Mouse (Mus musculus) monocyte, adult 5-6 weeks (primary cell): ENCODE results near the gene Yeats4. TPM values are rescaled to one million over a fixed set of nuclear protein-coding genes. Genes with fewer than 3 reads are reported as not detected.
"Not testable (repeated sequence)": the region's sequence is repeated elsewhere in the genome, so short reads cannot be mapped to it uniquely, and the experiment has no call there.

Source experiments
- ATAC-seq: fragments of 153-309, 156-312 bp; replicated peaks from 2 replicates; pipeline ENCODE4 v1.8.0; 2017; ENCODE audit warnings: mild to moderate bottlenecking; ENCODE audit not compliant: low TSS enrichment, insufficient number of reproducible peaks, severe bottlenecking, poor library complexity, low FRiP score
- total RNA-seq: library from RNA; stranded (forward); fragments of 200-1000, 200-491, 200-594 nt; gene quantifications from 3 replicates; pipeline ENCODE4 v1.2.3, GENCODE M21; 2017

Yeats4 gene
- total RNA-seq: 75.3 to 119 TPM (median 109 TPM) in 3 replicates

DNA sequence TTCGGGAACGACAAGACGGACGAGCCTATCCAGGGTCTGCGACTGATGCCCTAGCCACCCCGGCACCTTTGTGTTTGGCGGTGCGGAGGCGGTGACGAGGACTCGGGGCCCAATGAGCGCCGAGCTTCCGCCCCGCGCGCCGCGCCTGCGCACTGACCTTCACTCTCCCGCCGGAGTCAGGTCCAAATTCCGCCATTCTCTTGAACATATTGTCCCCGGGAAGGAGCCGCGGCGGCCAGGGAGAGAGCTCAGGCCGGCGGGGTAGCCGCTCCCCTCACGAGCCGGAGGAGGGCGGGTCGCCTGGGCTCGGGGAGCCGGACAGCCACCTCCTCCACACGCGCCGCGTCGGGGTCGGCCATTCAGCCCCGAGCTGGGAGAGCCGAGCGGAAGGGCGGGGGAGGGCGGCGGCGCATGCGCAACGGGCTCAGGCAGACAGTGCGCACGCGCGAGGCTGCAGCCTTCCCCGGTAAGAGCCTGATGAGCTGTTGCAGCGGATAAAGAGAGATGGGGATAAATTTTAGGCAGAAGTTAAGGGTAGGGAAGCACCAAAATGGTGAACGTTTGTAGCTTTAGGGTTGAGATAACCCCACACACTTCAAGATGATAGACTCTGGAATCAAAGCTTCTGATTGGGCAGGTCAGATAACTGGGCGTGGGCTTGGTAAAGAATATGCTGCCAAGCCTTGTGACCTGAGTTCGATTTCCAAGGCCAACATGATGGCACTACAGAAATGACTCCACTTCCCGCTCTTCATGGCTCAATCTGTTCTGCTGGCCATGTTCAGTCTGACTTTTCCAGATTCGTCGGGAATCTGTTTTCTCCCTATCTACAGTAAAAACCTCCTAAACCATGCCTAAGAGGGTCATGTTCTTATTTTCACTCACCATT is at the start of gene Yeats4:
Gene Yeats4 (minus strand): TSS at position 406 of the 889 bp plus-strand sequence.
- ATAC-seq: peak; percentile 72

DNA sequence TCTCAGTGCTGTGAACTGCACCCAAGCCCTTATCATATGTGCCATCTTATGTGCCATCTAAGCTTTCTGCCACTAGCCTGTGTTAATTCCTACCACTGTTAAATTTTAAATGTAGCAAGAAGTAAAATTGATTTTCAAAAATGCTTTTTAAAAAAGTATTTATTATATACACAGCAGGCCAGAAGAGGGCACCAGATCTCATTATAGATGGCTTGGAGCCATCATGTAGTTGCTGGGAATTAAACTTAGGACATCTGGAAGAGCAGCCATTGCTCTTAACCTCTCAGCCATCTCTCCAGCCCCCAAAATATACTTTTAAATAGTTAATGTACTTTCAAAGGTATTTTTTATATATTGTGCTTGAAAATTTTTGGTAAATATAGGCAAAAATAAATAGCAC is 47.7 kb upstream of the Yeats4 start:
- no peak for ATAC-seq

DNA sequence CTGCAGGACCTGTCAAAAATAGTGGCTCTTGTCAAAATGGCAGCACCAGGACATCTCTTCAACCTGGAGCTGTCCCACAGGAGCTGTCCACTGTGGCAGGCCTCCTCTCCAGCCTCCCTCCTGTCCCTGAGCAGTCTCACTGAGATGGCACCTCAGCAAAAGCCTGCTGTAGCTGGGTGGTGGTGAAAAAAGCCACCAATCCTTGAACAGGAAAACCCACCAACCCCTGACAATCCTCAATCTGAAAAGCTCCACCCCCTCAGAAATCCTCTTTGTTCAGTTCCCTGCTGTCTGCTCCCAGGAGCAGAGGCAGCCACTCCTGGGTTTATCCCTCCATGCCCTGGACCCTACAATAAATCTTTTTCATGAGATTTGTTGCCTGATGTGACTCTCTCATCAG is 35.6 kb upstream of the Yeats4 start:
- ATAC-seq: no peak

DNA sequence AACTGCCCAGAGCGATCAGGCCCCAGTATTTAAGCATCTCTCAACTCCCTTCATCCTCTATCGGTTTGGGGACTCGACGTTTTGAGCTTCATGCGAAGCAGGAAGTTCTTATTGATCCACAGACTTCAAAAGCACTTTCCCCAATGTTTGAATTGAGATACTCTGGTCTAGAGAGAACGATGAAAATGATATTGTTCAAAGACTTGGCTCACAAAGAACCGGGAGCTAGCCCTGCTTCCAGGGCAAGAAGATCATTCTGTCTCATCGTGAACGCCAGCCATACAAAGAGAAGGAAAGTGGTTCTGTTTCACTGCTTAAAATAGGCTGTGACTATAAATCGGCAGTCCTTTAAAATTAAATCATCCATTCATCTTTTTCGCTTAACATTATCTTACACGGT is 14.3 kb upstream of the Yeats4 start, which contains the start of gene 9530003J23Rik:
Gene 9530003J23Rik (minus strand): TSS at position 101 of the 400 bp plus-strand sequence.
- no peak for ATAC-seq

DNA sequence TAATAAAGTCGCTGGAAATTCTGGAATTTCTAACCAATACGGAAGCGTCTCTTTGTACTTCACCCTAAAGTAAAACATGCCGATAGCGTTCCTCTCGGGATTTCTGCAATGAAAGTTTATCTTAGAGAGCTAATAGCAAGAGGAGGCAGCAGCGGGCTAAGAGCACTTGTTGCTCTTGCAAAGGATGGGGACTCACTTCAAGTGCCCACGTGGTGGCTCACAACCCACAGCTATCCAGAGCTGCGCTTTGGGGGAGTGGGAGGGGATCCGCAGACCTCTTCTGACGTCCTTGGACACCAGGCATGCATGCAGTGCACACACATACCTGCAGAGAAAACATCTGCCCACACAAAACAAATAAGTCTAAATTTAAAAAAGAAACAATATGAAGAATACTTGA is 11.6 kb upstream of the Yeats4 start:
- ATAC-seq: no peak

DNA sequence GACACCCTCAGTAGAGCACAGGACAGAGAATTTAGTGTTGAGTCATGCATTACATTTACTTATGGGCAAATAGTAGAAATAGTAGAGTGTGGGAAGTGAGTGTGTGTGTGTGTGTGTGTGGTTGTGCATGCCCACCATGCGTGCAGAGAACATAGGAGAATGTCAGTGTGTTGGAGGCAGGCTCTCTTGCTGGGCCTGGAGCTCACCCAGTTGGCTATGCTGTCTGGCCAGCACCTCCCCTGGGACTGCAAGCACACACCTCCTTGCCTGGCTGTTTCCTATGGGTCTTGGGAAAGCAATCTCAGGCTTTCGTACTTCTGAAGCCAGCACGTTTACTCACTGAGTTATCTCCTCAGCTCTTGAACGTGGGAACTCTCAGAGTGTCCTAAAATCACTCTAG is 10.5 kb upstream of the Yeats4 start:
- no peak for ATAC-seq

DNA sequence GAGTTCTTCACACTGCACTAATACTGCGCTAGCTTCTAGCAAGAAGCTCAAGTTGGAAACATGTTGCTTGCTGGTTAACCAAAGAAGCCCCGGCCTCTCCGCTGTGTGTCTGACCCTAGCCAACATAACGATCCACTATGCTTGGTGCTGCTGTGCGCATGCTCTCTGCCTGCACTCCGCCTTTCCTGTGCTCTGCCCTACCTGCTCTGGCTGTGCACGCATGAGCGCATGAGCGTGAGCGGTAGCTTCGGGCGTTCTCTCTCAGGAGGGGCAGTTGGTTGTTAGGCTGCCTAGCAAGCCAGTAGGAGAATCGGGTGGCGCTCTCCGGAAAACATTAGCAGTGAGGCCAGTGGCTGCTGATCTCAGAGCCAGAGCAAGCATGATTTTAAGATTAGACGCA is 5.5 kb upstream of the Yeats4 start:
- no peak for ATAC-seq

DNA sequence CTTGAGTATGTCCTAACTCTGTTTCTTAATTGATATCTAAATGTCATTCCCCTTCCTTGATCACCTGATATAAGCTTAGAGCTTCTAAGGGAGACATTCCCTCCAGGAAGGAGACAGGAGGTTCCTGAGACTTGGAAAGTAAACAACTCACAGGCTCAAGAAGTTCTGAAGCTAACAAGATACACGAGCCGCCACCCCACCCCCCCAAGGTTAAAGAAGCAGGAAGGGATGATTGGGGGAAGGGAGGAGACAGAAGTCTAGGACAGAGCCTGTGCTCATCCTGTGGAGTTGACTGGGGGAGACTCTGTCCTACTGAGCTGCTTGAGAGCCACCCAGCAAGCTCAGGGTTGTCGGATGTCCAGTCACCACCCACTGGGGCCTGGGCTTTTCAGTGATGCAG is 1.7 kb upstream of the Yeats4 start:
- ATAC-seq: no peak

DNA sequence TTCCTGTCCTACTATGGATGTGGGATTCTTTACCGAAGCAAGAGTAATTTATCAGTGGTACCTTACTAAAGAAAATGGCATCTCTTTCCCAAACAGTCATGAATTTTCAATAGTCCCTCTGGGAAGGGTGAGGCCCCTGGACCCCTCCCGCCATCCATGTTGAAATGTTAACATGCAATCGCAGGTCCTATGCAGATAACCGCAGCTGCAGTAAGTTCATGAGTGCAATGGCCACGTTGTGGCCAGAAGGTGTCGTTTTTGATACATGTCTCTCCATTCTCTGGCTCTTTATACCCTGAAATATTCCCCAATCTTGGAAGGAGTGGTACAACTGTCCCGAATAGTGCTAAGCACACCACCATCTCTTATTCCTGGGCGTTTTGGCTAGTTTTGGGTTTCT is 787 bp upstream of the Yeats4 start:
- ATAC-seq: no peak

DNA sequence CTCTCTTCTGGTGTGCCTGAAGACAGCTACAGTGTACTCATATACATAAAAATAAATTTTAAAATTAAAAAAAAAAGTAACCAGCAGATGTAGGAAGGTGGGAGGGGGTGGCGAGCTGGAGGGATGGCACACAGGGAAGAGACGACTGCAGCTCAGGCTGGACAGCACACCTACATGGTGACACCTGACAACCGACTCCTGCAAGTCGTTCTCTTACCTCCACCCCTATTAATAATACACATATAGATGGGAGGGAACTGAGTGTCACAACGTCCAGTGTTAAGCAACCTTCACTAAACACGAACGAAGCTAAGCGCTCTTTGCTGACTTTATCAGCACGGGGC is 577 bp downstream of the Yeats4 start:
- ATAC-seq: 0 out of 2 replicates have a peak, but pooled peaks have one; percentile 11

DNA sequence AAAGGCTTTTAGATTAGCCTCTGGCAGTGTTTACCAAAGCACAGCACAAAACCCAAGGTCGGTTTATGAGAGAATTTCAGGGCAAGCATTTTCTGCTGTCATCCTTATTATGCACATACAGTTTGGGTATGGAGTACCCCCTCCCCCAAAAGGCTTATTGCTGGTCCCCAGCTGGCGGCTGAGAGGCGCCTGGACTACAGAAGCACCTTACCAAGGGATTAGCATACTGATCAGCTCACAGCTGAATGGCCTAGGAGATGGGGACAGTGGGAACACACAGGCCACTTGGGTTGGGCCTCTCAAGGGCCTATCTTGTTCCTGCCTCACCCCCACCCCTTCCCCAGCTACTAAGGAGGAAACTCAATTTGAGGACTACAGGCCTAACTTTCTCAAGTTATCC is 1.5 kb downstream of the Yeats4 start:
- no peak for ATAC-seq

DNA sequence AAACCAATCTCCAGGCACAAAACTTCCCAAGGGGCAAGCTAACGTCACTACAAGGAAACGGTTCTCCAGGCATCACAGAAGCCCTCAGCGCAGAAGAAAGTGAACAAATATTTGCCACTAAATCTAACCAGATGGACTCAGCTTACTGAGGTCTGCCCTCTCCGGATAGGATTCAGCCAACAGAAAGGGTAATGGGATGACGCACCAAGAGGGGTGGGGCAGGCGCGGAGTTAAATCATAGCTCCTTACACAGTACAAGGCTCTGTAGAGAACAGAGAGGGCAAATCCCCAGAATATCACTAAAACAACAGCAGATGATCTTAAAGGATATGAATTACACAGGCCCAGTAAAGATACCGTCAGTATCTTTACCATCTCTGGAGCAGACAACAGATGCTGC is 6.0 kb downstream of the Yeats4 start:
- no peak for ATAC-seq

DNA sequence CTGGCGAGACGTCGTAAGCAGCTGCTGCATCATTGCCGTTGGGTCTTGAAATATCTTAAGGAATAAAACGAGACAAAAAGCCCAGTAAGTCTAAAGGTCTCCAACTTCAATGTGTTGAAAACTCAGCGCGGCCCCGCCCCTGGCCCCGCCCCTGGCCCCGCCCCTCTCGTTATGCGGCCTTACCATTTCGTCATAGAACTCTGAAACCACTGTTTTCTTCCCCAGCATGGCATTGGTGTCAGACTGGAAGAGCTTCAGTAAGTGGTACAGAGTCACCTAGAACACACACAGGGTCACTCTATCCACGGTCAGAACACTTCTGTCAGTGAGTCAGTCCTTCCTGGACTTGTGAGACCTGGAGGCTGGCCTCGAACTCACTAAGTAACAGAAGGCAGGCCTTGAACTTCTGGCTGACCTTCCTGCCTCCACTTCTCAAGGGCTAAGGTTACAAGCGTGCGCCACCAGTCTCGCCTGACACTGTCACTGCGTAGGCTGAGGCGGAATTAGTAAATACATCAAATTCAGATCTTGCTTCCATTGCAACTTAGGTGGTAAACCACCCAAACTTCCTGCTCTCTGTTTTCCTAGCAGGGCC is 7.0 kb downstream of the Yeats4 start:
- ATAC-seq: no peak

DNA sequence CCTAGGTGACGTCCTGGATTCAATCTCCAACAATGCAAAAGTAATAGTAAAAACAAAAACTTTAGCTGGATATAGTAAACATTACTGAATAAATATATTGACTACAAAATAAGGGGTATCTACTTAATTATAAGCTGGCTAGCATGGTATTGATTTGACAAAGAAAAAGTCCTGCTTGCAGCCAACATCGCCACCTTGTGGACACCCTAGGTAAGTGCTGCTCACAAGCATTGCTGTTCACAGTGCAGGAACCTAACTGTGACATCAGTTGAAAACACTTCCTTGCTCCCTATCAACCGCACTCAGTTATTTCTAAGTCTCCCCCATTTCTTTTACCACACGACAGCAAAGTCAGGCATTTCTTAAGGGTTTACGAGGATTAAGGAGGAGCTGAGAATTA is 7.5 kb downstream of the Yeats4 start:
- ATAC-seq: peak; percentile 44; the same call in 1 of the 2 replicates

DNA sequence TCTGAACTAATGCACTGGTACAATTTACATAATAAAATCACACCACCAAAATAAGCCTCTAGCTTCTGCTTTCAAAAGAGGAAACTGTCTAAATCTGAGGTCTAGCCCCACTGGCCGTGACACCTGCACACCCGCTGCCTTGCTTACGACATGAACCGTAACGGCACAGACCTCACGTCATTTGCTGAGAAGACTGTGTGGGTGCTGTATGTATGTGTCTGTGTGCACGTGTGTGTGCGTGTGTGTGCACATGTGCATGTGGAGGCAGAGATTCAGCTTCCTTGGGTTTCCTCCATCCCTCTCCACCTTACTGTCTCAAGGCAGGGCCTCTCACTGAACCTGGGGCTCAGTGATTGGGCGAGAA is 8.2 kb downstream of the Yeats4 start:
- ATAC-seq: peak; percentile 77

DNA sequence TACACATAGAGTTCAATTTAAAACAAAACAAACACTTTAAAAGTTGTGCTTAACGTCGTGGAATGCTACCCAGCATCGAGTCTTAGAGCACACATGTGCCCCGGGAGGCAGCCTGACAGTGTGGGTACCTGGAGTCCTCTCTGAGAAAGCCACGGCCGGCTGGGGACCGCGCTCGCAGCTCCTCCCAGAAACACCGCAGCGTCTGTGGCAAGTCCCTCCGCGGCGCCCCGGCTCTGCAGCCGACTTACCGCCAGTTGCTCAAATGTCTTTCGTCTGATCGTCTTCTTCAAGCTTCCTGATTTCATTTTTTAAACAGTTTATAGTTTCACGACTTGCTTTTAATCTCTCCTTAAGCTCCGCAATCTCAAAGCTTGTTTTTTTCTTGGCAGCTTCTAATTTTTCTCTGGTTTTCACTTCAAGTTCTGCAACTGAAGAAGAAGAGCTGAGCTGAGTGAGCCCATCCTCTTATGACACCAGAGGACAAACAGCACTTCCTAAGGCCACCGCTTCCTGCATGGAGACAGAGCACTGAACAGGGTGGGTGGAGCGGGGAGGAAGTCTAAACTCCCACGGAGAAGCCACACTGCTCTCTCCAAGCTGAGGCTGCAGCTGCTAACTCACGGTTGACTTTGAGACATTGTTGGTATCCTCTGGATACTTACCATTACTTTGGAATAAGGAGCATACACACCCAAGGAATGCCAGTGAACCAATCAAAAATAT is 8.7 kb downstream of the Yeats4 start:
- peak; percentile 60 for ATAC-seq

DNA sequence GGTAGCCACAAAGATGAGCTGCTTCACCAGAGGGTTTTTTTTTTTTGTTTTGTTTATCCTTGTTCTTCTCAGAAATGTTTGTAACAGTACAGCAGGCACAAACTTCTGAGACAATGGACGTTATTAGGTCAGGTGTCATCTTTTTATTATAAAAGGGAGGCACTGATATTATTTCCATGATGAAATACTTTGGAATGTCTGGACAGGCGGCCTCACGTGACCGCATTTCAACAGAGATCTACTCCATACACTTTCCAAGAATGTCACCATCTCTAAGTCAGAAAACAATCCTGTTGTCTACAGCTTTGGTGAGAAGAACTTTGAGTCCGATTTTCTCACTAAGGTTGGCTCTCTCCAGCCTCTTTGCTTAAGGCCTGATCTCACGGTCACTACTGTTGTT is 13.3 kb downstream of the Yeats4 start:
- ATAC-seq: no peak

DNA sequence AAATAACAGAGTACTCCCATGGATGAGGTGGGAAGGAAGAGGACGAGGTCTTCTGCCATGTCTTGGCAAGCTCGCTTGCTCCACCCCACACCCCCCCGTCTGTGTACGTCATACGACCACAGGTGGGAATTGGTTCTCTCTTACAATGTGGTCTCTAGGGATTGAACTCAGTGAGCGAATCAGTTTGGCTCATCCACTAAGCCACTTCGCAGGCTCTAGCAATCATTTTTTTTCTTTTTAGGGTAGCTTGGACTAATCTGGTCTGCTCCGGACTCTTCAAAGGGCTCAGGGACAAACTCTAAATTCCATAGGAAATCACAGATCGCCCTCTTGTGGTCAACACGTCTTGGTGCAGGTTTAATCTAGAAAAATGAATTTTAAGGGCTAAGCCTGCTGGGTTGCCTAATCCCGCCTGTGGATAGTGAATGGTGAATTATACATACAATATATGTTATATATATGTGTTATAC is 14.8 kb downstream of the Yeats4 start:
- peak; percentile 51 for ATAC-seq

DNA sequence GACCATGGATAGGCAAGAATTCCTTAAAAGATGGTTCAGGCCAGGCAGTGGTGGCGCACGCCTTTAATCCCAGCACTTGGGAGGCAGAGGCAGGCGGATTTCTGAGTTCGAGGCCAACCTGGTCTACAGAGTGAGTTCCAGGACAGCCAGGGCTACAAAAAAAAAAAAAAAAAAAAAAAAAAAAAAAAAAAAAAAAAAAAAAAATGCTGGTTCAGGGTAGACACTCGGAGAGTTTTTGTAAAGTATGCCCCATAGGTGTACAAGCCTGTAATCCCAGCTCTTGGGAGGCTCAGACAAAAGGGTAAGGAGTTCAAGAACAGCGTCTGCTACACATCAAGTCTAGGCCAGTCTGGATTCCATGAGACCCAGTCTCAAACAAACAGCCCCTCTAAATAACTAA is 15.5 kb downstream of the Yeats4 start:
- not testable (repeated sequence) for ATAC-seq

DNA sequence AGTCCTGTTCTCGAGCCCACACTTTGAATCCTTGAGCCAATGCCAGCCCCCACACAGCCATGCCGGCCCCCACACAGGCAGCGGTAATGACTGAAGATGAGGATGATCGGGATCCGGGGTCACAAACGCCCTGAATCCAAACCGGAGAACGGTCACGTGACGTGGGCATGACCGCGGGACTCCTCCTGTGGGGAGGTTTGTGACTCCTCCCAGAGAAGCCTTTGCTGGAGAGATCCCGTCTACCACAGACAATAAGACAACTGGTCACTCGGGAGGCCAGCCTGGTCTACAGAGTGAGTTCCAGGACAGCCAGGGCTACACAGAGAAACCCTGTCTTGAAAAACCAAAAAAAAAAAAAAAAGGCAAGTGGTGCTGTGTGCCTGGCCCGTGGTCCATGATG is 16.1 kb downstream of the Yeats4 start:
- ATAC-seq: no peak
